Mouse (Mus musculus): ENCODE measurements at regions not wholly inside any gene's neighbourhood (a gene's known extent, or its start where the extent isn't known, plus 50 kb on each side); places are given as distances from the start of the nearest gene placed in this dataset.

GRCm38 (mm10) chr5:126530806-126531527 is 710.6 kb upstream of the Tmem132c start:
- no peak; the same call in 1 of the 2 replicates for TF ChIP-seq CTCF (IDR thresholded peaks at IDR 0.05)
- TF ChIP-seq EP300 (IDR thresholded peaks at IDR 0.05), result no peak
